Mouse (Mus musculus): ENCODE measurements around the gene Klrg1.

Klrg1 gene

DNA sequence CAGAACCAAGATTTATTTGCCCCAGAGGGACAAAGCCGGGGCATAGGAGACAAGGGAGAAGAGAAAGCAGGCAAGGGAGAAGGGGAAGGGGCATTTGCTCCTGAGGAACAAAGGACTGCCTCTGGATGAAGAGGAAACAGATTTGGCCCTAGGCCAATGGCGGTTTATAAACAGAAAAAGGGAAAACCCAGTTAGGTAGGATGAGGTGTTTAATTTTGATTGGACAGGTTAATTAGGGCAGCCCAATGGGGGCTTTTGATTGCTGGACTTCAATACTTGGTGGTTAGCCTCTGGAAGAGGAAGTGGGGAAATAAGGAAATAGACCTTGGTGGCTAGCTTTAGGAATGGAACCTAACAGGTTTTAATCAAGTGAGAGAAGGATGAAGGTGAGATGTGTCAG is 9.5 kb upstream of the Klrg1 start:
- no peak for DNase-seq (ENCODE audit: low spot score in 2 of 2)

DNA sequence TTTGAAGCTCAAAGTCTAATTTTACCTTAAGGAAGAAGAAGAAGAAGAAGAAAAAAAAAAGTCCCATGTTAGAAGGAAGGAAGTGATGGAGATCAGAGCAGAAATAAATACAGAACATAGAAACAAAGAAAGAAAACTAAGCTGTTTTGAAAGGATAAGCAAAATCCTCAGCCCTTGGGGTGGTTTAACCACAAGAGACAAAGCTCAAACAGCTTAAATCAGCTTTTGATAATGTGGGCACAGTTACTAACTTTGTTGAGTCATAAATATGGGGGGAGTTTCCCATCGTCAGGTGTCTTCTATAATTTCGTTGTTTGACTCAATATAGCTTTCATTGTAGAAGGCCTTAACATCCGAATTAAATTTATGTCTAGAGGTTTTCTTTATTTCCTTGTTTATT is 9.1 kb upstream of the Klrg1 start:
- DNase-seq (ENCODE audit: low spot score in 2 of 2) = no peak

DNA sequence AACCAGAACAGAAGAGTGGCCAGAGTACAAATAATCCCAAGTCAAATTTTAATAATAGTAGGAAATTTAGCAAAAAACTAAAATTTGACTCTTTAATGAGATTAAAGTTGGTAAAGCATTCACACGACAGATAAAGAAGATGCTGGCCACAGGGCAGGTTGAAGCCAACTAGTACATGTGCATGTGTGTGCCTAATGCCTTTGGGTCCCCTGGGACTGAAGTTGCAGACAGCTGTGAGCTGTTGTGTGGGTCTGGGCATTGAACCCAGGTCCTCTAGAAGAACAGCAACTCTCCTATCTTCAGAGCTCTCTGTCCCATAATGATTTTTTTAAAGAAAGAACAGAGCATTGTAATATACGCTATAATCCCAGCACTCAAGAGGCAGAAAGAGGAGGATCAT is 8.6 kb upstream of the Klrg1 start:
- no peak for DNase-seq (ENCODE audit: low spot score in 2 of 2)

DNA sequence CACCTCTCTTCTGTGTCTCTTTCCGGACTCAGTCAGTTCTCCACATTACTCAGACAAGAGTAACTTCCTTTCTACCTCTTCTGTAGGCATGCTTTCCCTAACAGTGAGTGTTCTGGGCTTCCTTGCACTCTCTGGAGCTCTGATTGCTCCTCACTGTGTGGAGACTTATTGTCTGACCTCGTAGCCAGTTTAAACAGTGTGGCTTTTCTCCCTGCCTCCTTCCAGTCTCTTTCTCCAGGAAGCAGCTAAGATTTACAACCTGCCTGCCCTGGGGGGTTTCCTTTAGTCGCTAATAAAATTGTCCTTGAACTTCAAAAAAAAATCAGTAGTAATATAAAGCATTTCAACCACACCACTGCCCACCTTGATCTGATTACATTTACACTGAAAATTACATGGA is 7.6 kb upstream of the Klrg1 start:
- no peak for DNase-seq (ENCODE audit: low spot score in 2 of 2)

DNA sequence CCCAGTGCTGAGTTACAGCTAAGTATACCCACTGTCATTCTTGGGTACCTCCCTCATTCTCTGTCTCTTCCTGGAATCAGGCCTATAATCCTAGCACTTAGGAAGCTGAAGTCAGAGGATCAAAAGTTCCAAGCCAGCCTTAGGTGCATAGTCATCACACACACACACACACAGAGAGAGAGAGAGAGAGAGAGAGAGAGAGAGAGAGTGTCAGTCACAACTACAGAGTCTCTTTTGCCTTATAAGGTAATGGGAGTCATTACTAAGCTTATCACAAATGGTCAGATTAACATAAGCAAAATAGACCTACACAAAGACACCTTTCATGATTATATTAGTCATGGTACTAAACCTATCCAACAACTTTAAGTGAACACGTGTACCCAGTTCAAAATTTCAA is 6.6 kb upstream of the Klrg1 start:
- DNase-seq (ENCODE audit: low spot score in 2 of 2) = no peak

DNA sequence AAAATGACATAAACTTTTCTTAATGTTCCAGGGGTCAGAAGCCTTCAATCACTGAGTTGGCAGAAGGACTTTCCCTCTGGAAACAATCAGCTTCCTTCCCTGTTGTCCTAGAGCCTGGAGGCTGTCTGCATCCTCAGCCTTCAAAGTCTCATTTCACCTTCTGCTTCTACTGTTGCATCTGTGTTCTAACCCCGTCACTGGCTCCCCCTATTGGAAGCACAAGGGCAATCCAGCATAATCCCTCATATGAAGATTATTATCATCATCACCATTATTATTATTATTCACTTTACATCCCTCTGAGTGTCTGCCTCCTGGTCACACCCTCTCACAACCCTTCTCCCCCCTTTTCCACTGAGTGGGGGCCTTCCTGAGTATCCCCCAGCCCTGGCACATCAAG is 5.6 kb upstream of the Klrg1 start:
- no peak for DNase-seq (ENCODE audit: low spot score in 2 of 2)

DNA sequence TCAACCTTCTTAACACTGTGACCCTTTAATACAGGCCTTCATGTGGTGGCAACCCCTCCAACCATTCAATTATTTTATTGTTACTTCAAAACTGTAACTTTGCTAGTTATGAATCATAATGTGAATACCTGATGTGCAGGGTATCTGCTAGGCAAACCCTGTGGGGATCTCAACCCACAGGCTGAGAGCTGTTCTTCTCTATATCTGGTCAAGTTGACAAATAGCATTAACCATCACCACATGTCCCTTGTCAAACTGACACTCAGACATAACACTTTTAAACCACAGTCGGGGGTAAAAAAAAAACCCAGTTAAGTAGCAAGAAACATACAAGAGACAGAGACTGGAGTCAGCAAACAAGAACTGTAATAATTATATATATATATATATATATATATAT is 2.1 kb upstream of the Klrg1 start:
- DNase-seq (ENCODE audit: low spot score in 2 of 2) = no peak

DNA sequence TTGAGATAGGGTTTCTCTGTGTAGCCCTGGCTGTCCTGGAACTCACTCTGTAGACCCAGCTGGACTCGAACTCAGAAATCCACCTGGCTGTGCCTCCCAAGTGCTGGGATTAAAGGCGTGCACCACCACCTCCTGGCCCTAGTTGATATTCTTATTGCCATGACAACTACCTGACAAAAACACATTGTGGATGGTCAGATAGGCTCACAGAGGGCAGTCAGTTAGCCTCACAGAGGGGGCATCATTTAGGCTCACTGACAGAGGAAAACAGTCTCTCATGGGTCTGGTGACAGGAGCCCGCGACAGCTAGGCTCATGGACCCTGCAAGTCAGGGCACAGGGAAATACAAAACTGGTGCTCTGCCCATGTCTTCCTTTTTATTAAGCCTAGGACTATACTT is 1.6 kb upstream of the Klrg1 start:
- no peak for DNase-seq (ENCODE audit: low spot score in 2 of 2)

DNA sequence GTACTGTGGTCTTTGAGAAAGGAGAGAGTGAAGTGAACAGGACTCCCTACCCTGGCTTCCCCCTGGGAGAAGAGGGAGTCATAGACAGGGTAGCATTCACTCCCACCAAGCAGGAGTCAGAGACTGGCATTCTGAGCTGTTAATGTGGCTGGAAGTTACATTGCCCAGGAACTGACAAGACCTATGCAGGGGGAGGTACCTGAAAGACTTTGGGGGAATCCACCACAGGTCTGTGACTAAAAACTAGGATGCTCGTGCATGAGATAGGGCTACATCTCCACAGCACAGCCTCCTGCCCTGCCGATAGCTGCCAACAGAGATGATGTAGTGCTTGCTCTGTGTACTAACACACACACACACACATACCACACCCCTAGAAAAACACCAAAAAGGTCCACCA is 747 bp upstream of the Klrg1 start:
- no peak for DNase-seq (ENCODE audit: low spot score in 2 of 2)

DNA sequence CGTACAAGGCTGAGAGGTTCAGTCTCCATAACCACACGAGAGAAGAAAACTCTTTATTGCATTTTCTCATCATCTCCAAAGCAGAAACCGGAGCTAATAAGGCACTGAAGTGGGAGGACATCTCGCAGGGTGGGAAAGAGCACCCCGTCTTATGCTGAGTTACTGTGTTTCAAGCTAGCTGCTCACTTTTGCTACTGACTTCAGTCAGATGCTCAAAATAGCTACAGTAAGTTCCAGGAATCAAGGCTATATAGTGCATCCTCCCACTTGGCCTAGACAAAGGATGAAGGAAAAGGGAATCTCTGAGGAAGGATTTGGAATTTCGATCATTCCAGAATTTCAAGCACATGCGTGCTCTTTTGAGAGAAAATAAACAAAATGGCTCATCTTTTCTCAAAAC is 6.1 kb downstream of the Klrg1 start:
- no peak for DNase-seq (ENCODE audit: low spot score in 2 of 2)

DNA sequence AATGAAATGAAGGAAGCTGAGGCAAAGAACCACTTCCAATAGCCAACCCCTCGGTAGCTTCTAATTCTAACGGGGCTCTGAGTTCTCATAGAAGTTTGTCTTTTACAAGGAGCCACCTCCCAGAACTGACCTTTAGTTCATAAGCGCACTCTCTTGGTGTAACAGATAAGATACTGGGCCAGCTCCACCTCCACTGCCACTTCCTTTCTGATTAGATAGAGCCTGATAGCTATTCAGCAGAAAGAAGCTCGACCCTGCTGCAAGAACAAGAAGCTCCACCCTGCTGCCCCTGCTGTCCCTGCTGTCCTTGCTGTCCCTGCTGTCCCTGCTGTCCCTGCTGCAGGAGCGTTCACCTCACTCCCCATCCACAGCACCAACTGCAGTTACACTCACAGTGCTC is 8.1 kb downstream of the Klrg1 start:
- DNase-seq (ENCODE audit: low spot score in 2 of 2) = no peak

DNA sequence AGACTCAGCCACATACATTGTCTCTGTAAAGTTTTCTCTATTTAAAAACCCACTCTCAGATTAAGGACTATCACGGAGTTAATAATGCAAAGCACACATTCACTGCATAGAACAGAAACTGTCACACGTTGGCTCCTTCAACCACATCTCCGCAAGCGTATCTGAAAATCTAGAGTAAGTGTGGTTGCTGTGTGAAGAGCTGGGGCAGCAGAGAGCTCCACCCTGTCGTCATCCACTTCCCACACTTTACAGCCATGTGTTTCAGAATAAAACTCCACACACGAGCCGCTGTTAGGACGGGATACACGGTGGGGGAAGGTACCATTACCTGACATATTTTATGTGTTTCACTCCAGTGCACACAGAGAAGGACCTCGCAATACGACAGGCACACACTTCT is 12.5 kb downstream of the Klrg1 start:
- DNase-seq (ENCODE audit: low spot score in 2 of 2) = no peak

DNA sequence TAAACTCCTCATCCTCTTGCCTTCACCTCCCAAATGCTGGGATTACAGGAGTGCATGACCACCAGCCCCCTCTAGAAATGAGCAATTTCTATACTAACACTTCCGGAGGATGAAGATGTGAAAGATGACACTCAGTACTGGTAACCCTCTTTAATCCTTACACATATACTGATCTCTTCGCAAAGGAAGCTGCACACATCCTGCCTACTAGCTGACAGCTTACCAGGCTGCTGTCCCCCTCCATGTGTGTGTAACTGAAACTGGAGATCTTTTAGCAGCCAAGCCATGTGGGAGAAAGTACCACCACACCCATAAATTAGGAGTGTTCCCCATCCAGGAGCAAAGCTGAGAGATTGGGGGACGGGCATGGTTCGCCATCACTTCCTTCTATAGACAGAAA is 13.5 kb downstream of the Klrg1 start:
- no peak for DNase-seq (ENCODE audit: low spot score in 2 of 2)

DNA sequence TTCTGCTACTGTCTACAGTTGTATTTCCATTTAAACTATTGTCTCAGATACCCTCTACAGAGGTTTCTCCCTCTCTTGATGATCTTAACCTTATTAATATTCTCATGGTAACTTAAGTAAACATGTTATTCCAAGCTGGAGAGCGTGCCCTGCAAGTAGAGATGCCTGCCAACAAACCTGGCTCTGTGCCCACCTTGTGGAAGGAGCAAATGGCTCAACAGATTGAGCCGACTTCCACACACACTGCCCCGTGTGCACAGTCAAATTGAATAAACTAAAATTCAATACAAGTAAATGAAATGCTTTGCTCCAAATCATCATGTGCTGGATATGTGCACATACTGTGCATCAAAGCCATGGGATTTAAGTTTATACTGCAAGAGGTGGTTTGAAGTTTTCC is 14.1 kb downstream of the Klrg1 start:
- peak in 1 of 2 experiments; percentile 68 for DNase-seq (ENCODE audit: low spot score in 2 of 2)

DNA sequence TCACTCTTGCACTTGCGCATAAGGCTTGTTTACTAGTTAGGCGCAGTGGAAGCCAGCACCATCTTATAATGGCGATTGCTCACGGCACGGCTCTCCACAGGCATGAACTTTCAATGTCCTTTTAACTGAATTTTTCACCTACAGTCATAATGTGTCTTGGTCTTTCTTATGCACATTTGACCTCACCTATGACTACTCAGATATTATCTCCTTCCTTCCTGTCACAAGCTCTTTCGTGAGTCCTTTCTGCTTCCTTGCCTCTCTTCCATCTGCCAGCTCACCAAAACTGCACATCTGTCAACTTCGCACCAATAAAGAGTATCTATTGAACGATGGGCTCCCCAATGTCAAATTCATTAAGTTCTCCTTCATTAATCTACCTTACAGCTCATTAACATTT is 20.1 kb downstream of the Klrg1 start:
- DNase-seq (ENCODE audit: low spot score in 2 of 2) = no peak

DNA sequence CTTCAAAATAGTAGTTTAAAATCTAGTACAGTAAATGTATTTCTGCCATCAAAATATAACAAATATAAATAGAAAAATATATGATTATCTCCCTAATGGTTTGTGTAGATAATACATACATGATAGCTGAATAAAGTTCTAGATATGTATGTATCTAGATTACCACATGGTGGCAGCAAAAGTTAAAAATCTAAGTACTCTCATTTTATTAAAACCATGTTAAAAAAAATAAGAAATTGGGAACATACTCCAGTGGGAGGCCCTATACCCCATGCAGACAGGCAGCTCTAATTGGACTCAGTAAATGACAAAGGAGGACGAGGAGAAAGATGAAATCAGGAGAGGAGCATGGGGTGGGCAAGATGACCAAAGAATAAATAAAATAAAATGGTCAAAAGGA is 30.5 kb downstream of the Klrg1 start:
- no peak for DNase-seq (ENCODE audit: low spot score in 2 of 2)

DNA sequence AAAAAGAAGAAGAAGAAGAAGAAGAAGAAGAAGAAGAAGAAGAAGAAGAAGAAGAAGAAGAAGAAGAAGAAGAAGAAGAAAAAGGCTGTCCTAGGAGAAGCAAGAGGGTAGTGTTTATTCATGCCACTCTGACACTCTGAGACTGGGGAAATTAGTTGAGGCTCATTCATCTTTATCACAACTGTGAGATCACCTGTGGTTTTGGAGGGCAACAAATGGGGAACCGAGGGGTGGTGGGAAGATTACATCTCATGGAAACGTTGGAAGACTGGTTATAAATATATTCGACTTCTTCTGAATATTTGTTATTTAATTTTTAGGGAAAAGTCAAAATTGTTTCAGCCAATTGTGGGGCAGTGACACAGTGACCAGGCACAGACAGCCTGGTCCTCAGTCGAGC is 32.6 kb downstream of the Klrg1 start:
- DNase-seq (ENCODE audit: low spot score in 2 of 2) = no peak

Data from urinary bladder, postnatal 4 days (tissue).